Mouse (Mus musculus): Measurements from ENCODE around the gene L3mbtl3.

L3mbtl3 gene

GRCm38 (mm10) chr10:26244466-26244865 is 131.3 kb downstream of the L3mbtl3 start:
- in situ Hi-C loops (cut with MboI, MseI) = no loop called here

- in situ Hi-C loops (cut with MboI, MseI) = no loop called here
These were observed 132.6 kb downstream of the L3mbtl3 start for GRCm38 (mm10) chr10:26243203-26243602.

- in situ Hi-C loops (cut with MboI, MseI) = no loop called here
These were observed 136.7 kb downstream of the L3mbtl3 start for GRCm38 (mm10) chr10:26239090-26239489.

- in situ Hi-C loops (cut with MboI, MseI) = no loop called here
These were observed 137.2 kb downstream of the L3mbtl3 start for GRCm38 (mm10) chr10:26238559-26238958.

GRCm38 (mm10) chr10:26232071-26232653 is 143.6 kb downstream of the L3mbtl3 start:
- in situ Hi-C loops (cut with MboI, MseI) = no loop called here

GRCm38 (mm10) chr10:26229488-26229887 is 146.3 kb downstream of the L3mbtl3 start, which contains the start of gene Samd3:
Gene Samd3, plus strand, starts transcription at chr10:26229707.
- in situ Hi-C loops (cut with MboI, MseI) = no loop called here

- in situ Hi-C loops (cut with MboI, MseI) = no loop called here
These were observed 147.6 kb downstream of the L3mbtl3 start for GRCm38 (mm10) chr10:26228187-26228586.

- in situ Hi-C loops (cut with MboI, MseI) = no loop called here
These were observed 149.0 kb downstream of the L3mbtl3 start for GRCm38 (mm10) chr10:26226734-26227133.

- in situ Hi-C loops (cut with MboI, MseI) = no loop called here
These were observed 149.5 kb downstream of the L3mbtl3 start for GRCm38 (mm10) chr10:26226241-26226640.
